Mouse (Mus musculus) testis, adult 2 months (tissue): ENCODE results near the gene Shcbp1l.

Experiments used
- CTCF ChIP-seq: fragments of 200-500 bp; IDR thresholded peaks from 2 replicates; pipeline ENCODE4 v1.5.1; 2012; ENCODE audit warnings: low read depth, mild to moderate bottlenecking, inconsistent platforms, low read length, moderate library complexity; ENCODE audit not compliant: control insufficient read depth, insufficient read depth, insufficient replicate concordance
- POLR2A ChIP-seq: fragments of 200-500 bp; IDR thresholded peaks from 2 replicates; pipeline ENCODE4 v1.6.1; 2012; ENCODE audit warnings: low read depth, mild to moderate bottlenecking, inconsistent platforms, low read length, moderate library complexity; ENCODE audit not compliant: control insufficient read depth

GRCm38 (mm10) chr1:153437536-153437935, 12.6 kb downstream of the Shcbp1l start:
- TF ChIP-seq CTCF (no peak), POLR2A (no peak)
